Mouse (Mus musculus): ENCODE data around the gene Gdf5.

- TF ChIP-seq CTCF (IDR thresholded peaks at IDR 0.05; ENCODE audit: borderline replicate concordance, extremely low read depth, insufficient read depth, insufficient read length) (no peak), POLR2A (IDR thresholded peaks at IDR 0.05; ENCODE audit: borderline replicate concordance, extremely low read depth, insufficient read depth, insufficient read length, poor library complexity, severe bottlenecking) (no peak)
Observed at GRCm38 (mm10) chr2:155989085-155989484, 43.9 kb upstream of the Gdf5 start.
